Mouse (Mus musculus) retina, postnatal 7 days (tissue): ENCODE data around the gene Sypl2.
"Not testable (repeated sequence)": the region's sequence is repeated elsewhere in the genome, so short reads cannot be mapped to it uniquely, and the experiment has no call there.

Experiments
- DNase-seq: peaks from one replicate; pipeline ENCODE4 v3.0.0-alpha.2; 2012; ENCODE audit warnings: low read depth, low spot score

Sypl2 gene

DNA sequence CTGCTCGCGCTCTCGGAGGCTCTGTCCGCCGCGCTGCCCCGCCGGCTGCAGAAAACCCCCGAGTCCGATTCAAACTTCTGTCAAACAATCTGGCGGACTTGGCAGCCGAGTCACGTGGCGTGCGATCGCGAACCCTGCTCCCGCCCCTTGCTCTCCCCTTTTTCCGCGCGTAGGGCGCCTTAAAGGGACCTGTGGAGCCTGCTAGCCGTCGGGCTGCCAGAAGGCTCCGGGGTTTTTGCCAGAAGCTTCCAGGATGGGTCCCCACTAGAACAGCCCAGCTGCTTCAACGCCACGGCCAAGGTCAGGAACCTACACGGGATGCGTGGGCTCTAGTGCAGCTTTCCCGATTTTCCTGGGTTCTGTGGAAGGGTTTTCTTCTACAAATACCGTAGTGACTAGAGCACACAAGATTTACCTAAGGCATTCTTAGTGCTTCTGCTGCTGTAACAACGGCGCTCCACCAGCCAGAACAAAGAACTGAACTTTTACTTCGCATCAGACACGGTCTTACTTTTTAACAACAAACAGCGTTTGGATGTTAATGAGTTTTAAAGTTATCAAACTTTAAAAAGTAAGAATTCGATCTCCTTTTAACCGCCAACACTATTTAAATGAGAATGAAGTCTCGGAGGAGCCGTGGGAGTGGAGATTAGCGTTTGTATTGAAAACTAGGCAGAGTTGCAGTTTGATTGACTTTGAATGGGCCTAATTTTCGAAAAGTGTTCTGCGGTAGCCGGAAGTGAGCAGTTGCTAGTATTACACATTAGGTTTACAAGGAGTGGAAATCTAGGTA, at the start of gene Sypl2:
Gene Sypl2 (minus strand): TSS at position 91 of the 793 bp plus-strand sequence.
- DNase-seq, result no peak

GRCm38 (mm10) chr3:108259319-108259718, 32.9 kb upstream of the Sypl2 start:
- DNase-seq, result no peak

DNA sequence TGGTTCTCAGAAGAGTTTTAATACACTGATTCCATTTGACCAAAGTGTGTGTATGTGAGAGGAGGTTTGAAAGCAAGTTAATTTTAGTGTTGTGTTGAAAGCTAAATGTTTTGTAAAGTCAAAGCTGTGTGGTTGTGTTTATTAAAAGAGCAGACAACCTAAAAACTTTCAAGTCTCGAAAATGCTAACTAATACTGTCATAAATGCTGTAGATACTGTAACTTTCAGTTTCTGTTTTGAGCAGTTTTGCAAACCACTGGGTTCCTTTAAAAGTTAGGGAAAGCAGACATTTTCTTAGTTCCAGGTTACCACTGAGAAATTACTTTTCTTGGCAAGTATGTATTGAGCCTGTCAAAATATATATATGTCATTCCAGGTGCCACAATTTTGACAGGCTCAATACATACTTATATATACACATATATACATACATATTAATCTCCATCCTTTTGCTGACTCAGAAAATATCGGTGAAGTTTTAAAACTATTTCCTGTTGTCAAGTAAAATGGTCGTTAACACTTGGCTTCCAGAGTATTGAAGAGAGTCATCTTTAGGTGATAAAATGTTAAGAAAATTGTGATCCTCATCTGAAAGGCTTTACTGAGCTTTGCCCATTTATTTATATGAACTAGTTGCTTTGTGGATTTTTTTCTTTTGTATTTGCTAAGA, 31.5 kb upstream of the Sypl2 start:
- no peak for DNase-seq

- DNase-seq, result peak; percentile 96
Observed at GRCm38 (mm10) chr3:108256719-108257637, 30.5 kb upstream of the Sypl2 start, which contains the start of gene Psma5. TSS of gene Psma5 (plus strand) at chr3:108256926.

- DNase-seq, result no peak
Observed at GRCm38 (mm10) chr3:108246857-108247256, 20.4 kb upstream of the Sypl2 start.

DNA sequence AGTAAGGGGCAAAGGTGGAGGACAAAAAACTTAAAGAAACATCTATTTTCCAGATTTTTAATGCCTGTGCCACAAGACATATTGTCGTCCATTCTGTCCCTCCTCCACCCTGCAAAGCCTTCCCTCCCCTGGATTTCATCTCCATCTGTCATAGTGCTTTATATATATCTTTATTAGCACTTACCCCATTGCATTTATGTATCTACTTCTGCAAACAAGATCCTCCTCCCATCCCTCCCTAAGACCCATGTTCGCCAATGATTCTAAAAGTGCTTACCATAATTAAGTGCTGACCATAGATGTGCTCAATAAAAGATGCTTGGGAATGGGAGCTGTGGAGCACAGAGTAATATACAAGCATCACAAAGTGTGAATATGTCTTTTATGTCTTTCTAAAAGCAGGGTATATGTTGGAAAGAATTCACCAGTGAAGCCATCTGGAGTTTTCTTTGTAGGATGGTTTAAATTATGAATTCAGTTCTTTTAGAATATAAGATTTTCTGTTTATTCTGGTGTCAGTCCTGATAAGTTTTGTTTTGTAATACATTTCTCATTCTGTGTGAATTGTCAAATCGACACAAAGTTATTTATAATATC, 14.9 kb upstream of the Sypl2 start:
- no peak for DNase-seq

- not testable (repeated sequence) for DNase-seq
Observed at GRCm38 (mm10) chr3:108237474-108238102, 11.1 kb upstream of the Sypl2 start.

DNA sequence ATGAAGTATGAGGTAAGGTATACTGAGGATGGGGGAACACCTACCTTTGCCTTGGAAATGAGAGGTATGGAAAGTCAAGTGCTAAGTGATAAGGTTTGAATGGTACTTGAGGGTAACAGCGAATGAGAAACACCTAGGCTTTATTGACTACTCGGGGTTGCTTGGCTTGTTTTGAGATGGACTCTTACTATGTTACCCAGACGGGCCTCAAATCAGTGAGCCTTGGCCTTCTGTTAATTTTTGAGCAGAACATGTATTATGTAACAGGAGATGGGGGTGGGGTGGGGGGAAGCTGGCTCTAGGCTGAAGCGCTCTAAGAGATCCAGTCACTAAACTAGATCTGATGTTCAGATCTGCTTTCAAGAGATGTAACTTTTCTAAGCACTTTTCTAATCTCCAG, 5.2 kb upstream of the Sypl2 start:
- DNase-seq, result no peak

DNA sequence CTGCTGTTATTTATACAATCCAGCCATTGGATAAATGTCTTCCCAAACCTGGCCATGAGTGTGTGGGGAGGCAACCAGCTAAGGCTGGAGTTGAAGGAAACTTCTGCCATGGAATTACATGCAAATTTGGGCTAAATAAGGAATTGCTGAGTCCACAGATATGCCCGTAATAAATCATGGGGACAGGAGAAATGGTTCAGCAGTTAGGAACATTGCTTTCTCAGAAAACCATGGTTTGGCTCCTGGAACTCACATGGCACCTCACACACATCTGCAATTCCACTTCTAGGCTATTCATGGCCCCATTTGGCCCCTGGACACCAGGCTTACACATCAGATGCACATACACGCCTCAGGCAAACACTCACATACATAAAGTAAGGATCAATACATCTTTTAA, 1.1 kb upstream of the Sypl2 start:
- DNase-seq, result no peak

- no peak for DNase-seq
Observed at GRCm38 (mm10) chr3:108225711-108226557, 514 bp downstream of the Sypl2 start.

GRCm38 (mm10) chr3:108220661-108221060, 5.8 kb downstream of the Sypl2 start:
- DNase-seq, result no peak

- DNase-seq, result no peak
Observed at GRCm38 (mm10) chr3:108214734-108215133, 11.7 kb downstream of the Sypl2 start.

- no peak for DNase-seq
Observed at GRCm38 (mm10) chr3:108212406-108212805, 14.0 kb downstream of the Sypl2 start.

DNA sequence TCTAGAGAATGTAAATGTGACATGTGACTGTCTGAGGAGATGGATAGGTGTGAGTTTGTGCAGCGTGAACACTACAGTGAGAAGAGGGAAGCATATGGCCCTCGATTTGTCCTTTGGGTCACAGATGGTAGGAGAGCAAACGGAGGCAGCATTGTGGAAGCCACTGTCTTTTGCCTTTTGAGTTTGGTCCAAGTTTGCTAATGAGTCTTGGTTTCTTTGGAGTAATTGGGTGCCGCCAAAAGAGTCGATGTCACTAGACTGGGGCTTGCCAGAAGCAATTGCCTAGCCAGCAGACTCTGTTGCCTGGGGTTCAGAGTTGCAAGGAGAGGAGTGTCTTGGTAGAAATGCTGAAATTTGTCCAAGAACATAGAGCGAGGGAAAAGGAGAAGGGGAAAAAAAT, 14.6 kb downstream of the Sypl2 start:
- no peak for DNase-seq

GRCm38 (mm10) chr3:108210771-108211139, 15.7 kb downstream of the Sypl2 start, which contains the start of gene Atxn7l2:
TSS of gene Atxn7l2 (minus strand) at chr3:108210934.
- no peak for DNase-seq

GRCm38 (mm10) chr3:108209946-108210770, 16.3 kb downstream of the Sypl2 start:
- peak; percentile 97 for DNase-seq

- no peak for DNase-seq
Observed at GRCm38 (mm10) chr3:108209536-108209935, 16.9 kb downstream of the Sypl2 start.

GRCm38 (mm10) chr3:108209001-108209400, 17.4 kb downstream of the Sypl2 start:
- DNase-seq, result no peak

DNA sequence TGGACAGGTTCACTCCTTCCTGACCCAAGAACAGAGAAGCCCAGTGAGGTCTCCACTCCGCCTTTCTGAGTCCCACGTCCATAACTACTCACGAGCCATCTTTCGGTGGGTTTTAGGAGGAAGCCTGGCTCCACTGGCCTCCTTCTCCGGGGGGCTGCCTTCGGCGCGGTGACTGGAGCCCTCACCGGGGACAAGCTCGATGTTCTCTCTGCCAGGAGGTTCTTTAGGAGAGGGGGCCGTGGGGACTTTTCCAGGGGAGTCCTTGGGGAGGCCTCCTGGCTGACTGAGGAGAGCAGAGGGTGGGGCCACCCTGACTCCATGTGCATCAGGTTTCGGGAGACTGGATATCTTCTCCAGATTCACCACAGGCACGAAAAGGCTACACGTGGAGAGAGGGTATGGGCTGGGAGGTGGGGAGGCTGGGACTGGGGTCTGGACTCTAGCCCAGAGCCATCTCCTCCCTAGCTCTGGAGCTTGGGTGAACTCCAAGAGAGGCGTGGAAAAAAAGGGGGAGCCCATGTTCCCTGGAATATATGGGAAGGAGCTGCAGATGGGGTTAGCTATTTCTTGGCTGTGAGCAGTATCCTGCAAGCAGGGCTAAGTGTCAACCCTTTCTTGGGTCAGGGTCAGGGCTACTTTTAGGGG, 19.6 kb downstream of the Sypl2 start:
- no peak for DNase-seq
